9 mouse cellular contexts compared by ENCODE assay signal in genomic region chr17:56763741-56764250, GRCm38 (mm10). TPM values are rescaled to one million over a fixed set of nuclear protein-coding genes. Genes with fewer than 3 reads are reported as not detected.
A peak's percentile ranks its signal among the peaks of the same experiment; 100 is the strongest.
DNase-seq lines count a peak whose midpoint lies in the region; ATAC-seq lines count a peak whose summit lies in the region.
"Had no signal": no experiment of that assay in that cellular context is flagged by ENCODE, and none has a peak within 500 bp of the region (broad histone marks: within the 10 kb centered on the region; RNA-seq: fewer than 3 reads in every experiment).

No protein-coding gene starts in this region.

- peaks cover 22% of the 10 kb centered on the region for H3K36me3 ChIP-seq in neural tube, embryonic 12.5 days
- H3K36me3 ChIP-seq in liver, embryonic 11.5 days (ENCODE audit: control insufficient read depth, insufficient read depth, low read length) = peaks cover 18% of the 10 kb centered on the region

- no peaks in the 10 kb centered on the region for H3K9me3 ChIP-seq in neural tube, embryonic 12.5 days
- H3K9me3 ChIP-seq in liver, embryonic 11.5 days (ENCODE audit: control insufficient read depth, low read length) = no peaks in the 10 kb centered on the region

- peak overlapping the region; percentile 70; the same call in 1 of the 2 replicates for H3K4me2 ChIP-seq in neural tube, embryonic 12.5 days (replicated peaks)
- peak overlapping the region; percentile 94 for H3K4me2 ChIP-seq in liver, embryonic 11.5 days

- H3K4me3 ChIP-seq in neural tube, embryonic 12.5 days = no peak overlapping the region; the same call in 1 of the 2 replicates
- peak overlapping the region; percentile 84 for H3K4me3 ChIP-seq in liver, embryonic 11.5 days (ENCODE audit: low read depth, low read length)

- peaks cover 16% of the 10 kb centered on the region; the same call in 1 of the 2 replicates for H3K27me3 ChIP-seq in neural tube, embryonic 12.5 days (replicated peaks)
- H3K27me3 ChIP-seq in liver, embryonic 11.5 days (replicated peaks; ENCODE audit: control insufficient read depth, insufficient read depth, low read length) = no peaks in the 10 kb centered on the region

- no peak for ATAC-seq in neural tube, embryonic 12.5 days (ENCODE audit: low FRiP score, low read depth)
- no peak for ATAC-seq in liver, embryonic 11.5 days (replicated peaks; ENCODE audit: low FRiP score)

- H3K27ac ChIP-seq in neural tube, embryonic 12.5 days = no peak overlapping the region
- H3K27ac ChIP-seq in liver, embryonic 11.5 days (ENCODE audit: low read depth, low read length) = peak overlapping the region; percentile 91

- peak; percentile 41 for DNase-seq in cerebellum, adult 11 months
- DNase-seq in cerebellum, postnatal 4 days (ENCODE audit: low spot score in 2 of 2) = no peak
- DNase-seq in neural tube, embryonic 10.5 days (ENCODE audit: extremely low spot score, low spot score) = no peak
- no peak for DNase-seq in liver, embryonic 11.5 days (ENCODE audit: low spot score)
- DNase-seq in frontal cortex, adult 2 months (ENCODE audit: extremely low spot score in 1 of 2, low spot score in 1 of 2) = no peak
- DNase-seq in adrenal gland, postnatal 25 days = no peak
- DNase-seq in thymus, postnatal 4 days = no peak

- peaks cover 26% of the 10 kb centered on the region for H3K4me1 ChIP-seq in neural tube, embryonic 12.5 days
- H3K4me1 ChIP-seq in liver, embryonic 11.5 days (replicated peaks; ENCODE audit: control insufficient read depth, insufficient read depth, low read length) = peaks cover 30% of the 10 kb centered on the region

- H3K9ac ChIP-seq in neural tube, embryonic 12.5 days = no peak overlapping the region
- peak overlapping the region; percentile 94; the same call in 1 of the 2 replicates for H3K9ac ChIP-seq in liver, embryonic 11.5 days (ENCODE audit: low read depth, low read length)

- 80% methylated on average over 8 of the region's 8 CpGs for WGBS in neural tube, embryonic 12.5 days
- WGBS in liver, embryonic 11.5 days = 55% methylated on average over 8 of the region's 8 CpGs

RNA-seq across cellular contexts. Expression of gene Dus3l, which starts 0.8 kb away (rescaled TPM):
- 49.3 and 54.3 TPM in 2 replicates for polyA plus RNA-seq in neural tube, embryonic 12.5 days (2016; fragmentation: Nextera tagmentation; extraction: Ambion mirVana)
- polyA plus RNA-seq in liver, embryonic 11.5 days (2014; fragmentation: Nextera tagmentation; extraction: Ambion mirVana) = 34.5 and 36.9 TPM in 2 replicates
- polyA plus RNA-seq in frontal cortex, adult 2 months (2012; rRNA removed) = 145 and 149 TPM in 2 replicates
- 41.9 and 47.4 TPM in 2 replicates for total RNA-seq in adrenal gland, postnatal 25 days (2021)

RNA-seq across cellular contexts. Expression of gene Prr22, which starts 6.3 kb away (rescaled TPM):
- polyA plus RNA-seq in neural tube, embryonic 12.5 days (2016; fragmentation: Nextera tagmentation; extraction: Ambion mirVana) = 1.6 and 1.8 TPM in 2 replicates
- 1.6 and 1.8 TPM in 2 replicates for polyA plus RNA-seq in liver, embryonic 11.5 days (2014; fragmentation: Nextera tagmentation; extraction: Ambion mirVana)
- 3.5 and 4.2 TPM in 2 replicates for polyA plus RNA-seq in frontal cortex, adult 2 months (2012; rRNA removed)
- 0.79 and 1.5 TPM in 2 replicates for total RNA-seq in adrenal gland, postnatal 25 days (2021)

RNA-seq across cellular contexts. Expression of gene Nrtn, which starts 6.5 kb away (rescaled TPM):
- polyA plus RNA-seq in neural tube, embryonic 12.5 days (2016; fragmentation: Nextera tagmentation; extraction: Ambion mirVana) = 3.4 and 3.7 TPM in 2 replicates
- polyA plus RNA-seq in liver, embryonic 11.5 days (2014; fragmentation: Nextera tagmentation; extraction: Ambion mirVana) = 5.2 and 5.3 TPM in 2 replicates
- 5.9 and 7.4 TPM in 2 replicates for polyA plus RNA-seq in frontal cortex, adult 2 months (2012; rRNA removed)
- total RNA-seq in adrenal gland, postnatal 25 days (2021) = 3.8 and 5.3 TPM in 2 replicates
- total RNA-seq: megakaryocyte progenitor cell, adult 5-6 weeks had no signal

RNA-seq across cellular contexts. Expression of gene Vmac, which starts 46.0 kb away (rescaled TPM):
- 15.0 and 16.3 TPM in 2 replicates for polyA plus RNA-seq in neural tube, embryonic 12.5 days (2016; fragmentation: Nextera tagmentation; extraction: Ambion mirVana)
- polyA plus RNA-seq in liver, embryonic 11.5 days (2014; fragmentation: Nextera tagmentation; extraction: Ambion mirVana) = 9.1 and 10.7 TPM in 2 replicates
- 18.7 and 22.4 TPM in 2 replicates for polyA plus RNA-seq in frontal cortex, adult 2 months (2012; rRNA removed)
- 27.1 and 29.1 TPM in 2 replicates for total RNA-seq in adrenal gland, postnatal 25 days (2021)

RNA-seq across cellular contexts. Expression of gene Ndufa11, which starts 46.2 kb away (rescaled TPM):
- 404 and 428 TPM in 2 replicates for polyA plus RNA-seq in neural tube, embryonic 12.5 days (2016; fragmentation: Nextera tagmentation; extraction: Ambion mirVana)
- 343 and 358 TPM in 2 replicates for polyA plus RNA-seq in liver, embryonic 11.5 days (2014; fragmentation: Nextera tagmentation; extraction: Ambion mirVana)
- polyA plus RNA-seq in frontal cortex, adult 2 months (2012; rRNA removed) = 336 and 372 TPM in 2 replicates
- total RNA-seq in adrenal gland, postnatal 25 days (2021) = 248 and 277 TPM in 2 replicates
